Mouse (Mus musculus): ENCODE results near the gene Eif2ak3. TPM values are rescaled to one million over a fixed set of nuclear protein-coding genes. Genes with fewer than 3 reads are reported as not detected.

Eif2ak3 gene
- polyA plus RNA-seq, 1 experiment from 2014 or later: 12.6 TPM

- Histone ChIP-seq H3K27ac (no peak overlapping the region), H3K9ac (no peak overlapping the region), H3K27me3 (no peaks in the 10 kb centered on the region), H3K4me2 (no peak overlapping the region), H3K4me1 (peaks cover 7% of the 10 kb centered on the region), H3K4me3 (no peak overlapping the region), H3K36me3 (ENCODE audit: poor library complexity, severe bottlenecking) (no peaks in the 10 kb centered on the region), H3K9me3 (replicated peaks) (no peaks in the 10 kb centered on the region)
- 63% methylated on average over 3 of the region's 3 CpGs for WGBS
- no peak for ATAC-seq
These were observed 5.8 kb upstream of the Eif2ak3 start for GRCm38 (mm10) chr6:70838532-70838931.

- Histone ChIP-seq H3K27me3 (no peaks in the 10 kb centered on the region), H3K4me2 (no peak overlapping the region), H3K4me1 (peaks cover 10% of the 10 kb centered on the region), H3K9me3 (replicated peaks) (no peaks in the 10 kb centered on the region), H3K36me3 (ENCODE audit: poor library complexity, severe bottlenecking) (no peaks in the 10 kb centered on the region), H3K9ac (no peak overlapping the region), H3K4me3 (no peak overlapping the region), H3K27ac (no peak overlapping the region)
- WGBS: 63% methylated on average over 5 of the region's 5 CpGs
- no peak for ATAC-seq
These were observed 4.0 kb upstream of the Eif2ak3 start for GRCm38 (mm10) chr6:70840281-70840680.

- Histone ChIP-seq H3K36me3 (ENCODE audit: poor library complexity, severe bottlenecking) (no peaks in the 10 kb centered on the region), H3K27ac (0 out of 2 replicates have a peak overlapping the region, but pooled peaks have one; percentile 7), H3K27me3 (no peaks in the 10 kb centered on the region), H3K4me3 (peak overlapping the region; percentile 46; the same call in 1 of the 2 replicates), H3K4me2 (peak overlapping the region; percentile 72; the same call in 1 of the 2 replicates), H3K9me3 (replicated peaks) (no peaks in the 10 kb centered on the region), H3K4me1 (peaks cover 34% of the 10 kb centered on the region), H3K9ac (peak overlapping the region; percentile 62; the same call in 1 of the 2 replicates)
- WGBS: 83% methylated on average over 5 of the region's 5 CpGs
- ATAC-seq: no peak
These were observed 1.3 kb upstream of the Eif2ak3 start for GRCm38 (mm10) chr6:70842991-70843390.

- no peaks in the 10 kb centered on the region for H3K27me3 ChIP-seq
- peak overlapping the region; percentile 72 for H3K4me2 ChIP-seq
- peaks cover 34% of the 10 kb centered on the region for H3K4me1 ChIP-seq
- peak overlapping the region; percentile 90 for H3K4me3 ChIP-seq
- H3K36me3 ChIP-seq (ENCODE audit: poor library complexity, severe bottlenecking): no peaks in the 10 kb centered on the region
- peak overlapping the region; percentile 89 for H3K27ac ChIP-seq
- no peak for ATAC-seq
- H3K9me3 ChIP-seq (replicated peaks): no peaks in the 10 kb centered on the region
- H3K9ac ChIP-seq: peak overlapping the region; percentile 87
- WGBS: under 1% methylated on average over 38 of the region's 38 CpGs
These were observed 756 bp downstream of the Eif2ak3 start for GRCm38 (mm10) chr6:70844896-70845646.

GRCm38 (mm10) chr6:70847386-70847785 is 3.1 kb downstream of the Eif2ak3 start:
- whole genome bisulfite sequencing: 50% methylated on average over 3 of the region's 3 CpGs
- H3K4me1 ChIP-seq: peaks cover 34% of the 10 kb centered on the region
- no peak overlapping the region for H3K27ac ChIP-seq
- no peaks in the 10 kb centered on the region for H3K36me3 ChIP-seq (ENCODE audit: poor library complexity, severe bottlenecking)
- H3K9ac ChIP-seq: no peak overlapping the region
- H3K4me3 ChIP-seq: 0 out of 2 replicates have a peak overlapping the region, but pooled peaks have one; percentile 4
- peak overlapping the region; percentile 36 for H3K4me2 ChIP-seq
- no peak for ATAC-seq
- no peaks in the 10 kb centered on the region for H3K27me3 ChIP-seq
- H3K9me3 ChIP-seq (replicated peaks): no peaks in the 10 kb centered on the region

GRCm38 (mm10) chr6:70853371-70853770 is 9.1 kb downstream of the Eif2ak3 start:
- H3K4me1 ChIP-seq: no peaks in the 10 kb centered on the region; the same call in 1 of the 2 replicates
- no peaks in the 10 kb centered on the region for H3K9me3 ChIP-seq (replicated peaks)
- no peaks in the 10 kb centered on the region for H3K27me3 ChIP-seq
- no peak overlapping the region for H3K4me3 ChIP-seq
- peaks cover 3% of the 10 kb centered on the region; the same call in 1 of the 2 replicates for H3K36me3 ChIP-seq (ENCODE audit: poor library complexity, severe bottlenecking)
- no peak overlapping the region for H3K27ac ChIP-seq
- 84% methylated on average over 4 of the region's 4 CpGs for WGBS
- ATAC-seq: no peak
- H3K9ac ChIP-seq: no peak overlapping the region
- H3K4me2 ChIP-seq: no peak overlapping the region

GRCm38 (mm10) chr6:70855529-70856309 is 11.4 kb downstream of the Eif2ak3 start:
- Histone ChIP-seq H3K27ac (no peak overlapping the region), H3K36me3 (ENCODE audit: poor library complexity, severe bottlenecking) (peaks cover 23% of the 10 kb centered on the region), H3K27me3 (no peaks in the 10 kb centered on the region), H3K4me2 (no peak overlapping the region), H3K9ac (no peak overlapping the region), H3K9me3 (replicated peaks) (no peaks in the 10 kb centered on the region), H3K4me1 (no peaks in the 10 kb centered on the region; the same call in 1 of the 2 replicates), H3K4me3 (no peak overlapping the region)
- ATAC-seq: no peak
- WGBS: 88% methylated on average over 13 of the region's 13 CpGs

- Histone ChIP-seq H3K36me3 (ENCODE audit: poor library complexity, severe bottlenecking) (peaks cover 31% of the 10 kb centered on the region), H3K27ac (no peak overlapping the region), H3K4me2 (no peak overlapping the region), H3K27me3 (no peaks in the 10 kb centered on the region), H3K9me3 (replicated peaks) (no peaks in the 10 kb centered on the region), H3K4me3 (no peak overlapping the region), H3K9ac (no peak overlapping the region), H3K4me1 (peaks cover 3% of the 10 kb centered on the region; the same call in 1 of the 2 replicates)
- WGBS: 88% methylated on average over 7 of the region's 7 CpGs
- no peak for ATAC-seq
These were observed 18.4 kb downstream of the Eif2ak3 start for GRCm38 (mm10) chr6:70862726-70863125.

GRCm38 (mm10) chr6:70864285-70864684 is 20.0 kb downstream of the Eif2ak3 start:
- H3K27me3 ChIP-seq: no peaks in the 10 kb centered on the region

GRCm38 (mm10) chr6:70866761-70867160 is 22.4 kb downstream of the Eif2ak3 start:
- no peak for ATAC-seq
- Histone ChIP-seq H3K9me3 (replicated peaks) (no peaks in the 10 kb centered on the region), H3K36me3 (ENCODE audit: poor library complexity, severe bottlenecking) (no peaks in the 10 kb centered on the region), H3K4me1 (peaks cover 14% of the 10 kb centered on the region), H3K4me3 (no peak overlapping the region), H3K9ac (no peak overlapping the region), H3K4me2 (no peak overlapping the region), H3K27ac (no peak overlapping the region), H3K27me3 (no peaks in the 10 kb centered on the region)
- WGBS: 70% methylated on average over 5 of the region's 5 CpGs

More at GRCm38 (mm10) chr6:70864285-70864684, 20.0 kb downstream of the Eif2ak3 start:
- H3K4me2 ChIP-seq: no peak overlapping the region
- peaks cover 3% of the 10 kb centered on the region; the same call in 1 of the 2 replicates for H3K4me1 ChIP-seq
- H3K9me3 ChIP-seq (replicated peaks): no peaks in the 10 kb centered on the region
- no peak for ATAC-seq
- WGBS: 92% methylated on average over 6 of the region's 6 CpGs
- H3K27ac ChIP-seq: no peak overlapping the region
- no peak overlapping the region for H3K9ac ChIP-seq
- no peak overlapping the region for H3K4me3 ChIP-seq
- peaks cover 20% of the 10 kb centered on the region for H3K36me3 ChIP-seq (ENCODE audit: poor library complexity, severe bottlenecking)

GRCm38 (mm10) chr6:70867297-70867696 is 23.0 kb downstream of the Eif2ak3 start:
- Histone ChIP-seq H3K4me2 (no peak overlapping the region), H3K9ac (no peak overlapping the region), H3K4me1 (peaks cover 20% of the 10 kb centered on the region), H3K27ac (no peak overlapping the region), H3K36me3 (ENCODE audit: poor library complexity, severe bottlenecking) (no peaks in the 10 kb centered on the region), H3K9me3 (replicated peaks) (no peaks in the 10 kb centered on the region), H3K4me3 (no peak overlapping the region), H3K27me3 (no peaks in the 10 kb centered on the region)
- no peak for ATAC-seq
- WGBS: 97% methylated on average over 4 of the region's 9 CpGs

- ATAC-seq: no peak
- Histone ChIP-seq H3K27ac (peak overlapping the region; percentile 27; the same call in 1 of the 2 replicates), H3K4me1 (peaks cover 24% of the 10 kb centered on the region), H3K36me3 (ENCODE audit: poor library complexity, severe bottlenecking) (no peaks in the 10 kb centered on the region), H3K9ac (no peak overlapping the region), H3K27me3 (no peaks in the 10 kb centered on the region), H3K4me3 (no peak overlapping the region), H3K9me3 (replicated peaks) (no peaks in the 10 kb centered on the region), H3K4me2 (peak overlapping the region; percentile 25; the same call in 1 of the 2 replicates)
- WGBS: 71% methylated on average over 14 of the region's 14 CpGs
These were observed 27.2 kb downstream of the Eif2ak3 start for GRCm38 (mm10) chr6:70871511-70871980.
